Mouse (Mus musculus): ENCODE results near the gene Hdhd3.

- TF ChIP-seq EP300 (optimal IDR thresholded peaks at IDR 0.05) (no peak), CTCF (IDR thresholded peaks at IDR 0.05; ENCODE audit: low read depth) (no peak)
Measured at GRCm38 (mm10) chr4:62518416-62519121, 15.3 kb upstream of the Hdhd3 start.
